Mouse (Mus musculus) heart, embryonic 16.5 days (tissue): ENCODE results near the gene 9130213A22Rik. TPM values are rescaled to one million over a fixed set of nuclear protein-coding genes. Genes with fewer than 3 reads are reported as not detected.

ENCODE experiments used
- ATAC-seq: fragments of 200-750 bp; cut with Nextera tagmentation; replicated peaks from 2 replicates; pipeline ENCODE4 v1.8.0; 2017; ENCODE audit warnings: moderate number of reproducible peaks; ENCODE audit not compliant: insufficient read depth, low FRiP score; ENCODE audit errors: extremely low read depth
- H3K27ac ChIP-seq: fragments of 300-500 bp; sonication (generic); 2 replicates; pipeline ENCODE4 v1.5.1; 2014; ENCODE audit warnings: mild to moderate bottlenecking, low read length, control low read depth, moderate library complexity
- H3K27me3 ChIP-seq: fragments of 300-500 bp; sonication (generic); 2 replicates; pipeline ENCODE4 v1.6.1; 2014; ENCODE audit warnings: low read length, mixed read lengths; ENCODE audit not compliant: control insufficient read depth, insufficient read depth
- H3K36me3 ChIP-seq: fragments of 300-500 bp; sonication (generic); 2 replicates; pipeline ENCODE4 v1.6.1; 2014; ENCODE audit not compliant: control insufficient read depth, insufficient read depth
- H3K4me1 ChIP-seq: fragments of 300-500 bp; sonication (generic); 2 replicates; pipeline ENCODE4 v1.6.1; 2014; ENCODE audit warnings: low read length, mixed read lengths; ENCODE audit not compliant: control insufficient read depth, insufficient read depth
- H3K4me2 ChIP-seq: fragments of 300-500 bp; sonication (generic); 2 replicates; pipeline ENCODE4 v1.6.1; 2014; ENCODE audit warnings: low read depth, mild to moderate bottlenecking, control low read depth, low read length
- H3K4me3 ChIP-seq: fragments of 300-500 bp; sonication (generic); 2 replicates; pipeline ENCODE4 v1.5.1; 2014; ENCODE audit warnings: mild to moderate bottlenecking, control low read depth, low read length
- H3K9ac ChIP-seq: fragments of 300-500 bp; sonication (generic); 2 replicates; pipeline ENCODE4 v1.6.1; 2014; ENCODE audit warnings: low read length, control low read depth
- H3K9me3 ChIP-seq: fragments of 300-500 bp; sonication (generic); replicated peaks from 2 replicates; pipeline ENCODE4 v1.6.1; 2016; ENCODE audit warnings: low read length; ENCODE audit not compliant: control insufficient read depth
- WGBS: fragments of 180-500 bp; shearing (Covaris S2); extraction: QIAGEN DNeasy Blood & Tissue Kit; methylation state at CpG from one replicate; pipeline ENCODE4 v1.1.7; 2014; 5-methylcytosine and 5-hydroxymethylcytosine counted together
- polyA plus RNA-seq: library from polyadenylated mRNA; unstranded; fragments of >200 nt; fragmentation: Nextera tagmentation; extraction: Ambion mirVana; gene quantifications from 2 replicates; pipeline ENCODE4 v1.2.1, GENCODE M21; 2015

The 9130213A22Rik gene
- polyA plus RNA-seq, 1 experiment from 2014 or later = 0.41 TPM

DNA sequence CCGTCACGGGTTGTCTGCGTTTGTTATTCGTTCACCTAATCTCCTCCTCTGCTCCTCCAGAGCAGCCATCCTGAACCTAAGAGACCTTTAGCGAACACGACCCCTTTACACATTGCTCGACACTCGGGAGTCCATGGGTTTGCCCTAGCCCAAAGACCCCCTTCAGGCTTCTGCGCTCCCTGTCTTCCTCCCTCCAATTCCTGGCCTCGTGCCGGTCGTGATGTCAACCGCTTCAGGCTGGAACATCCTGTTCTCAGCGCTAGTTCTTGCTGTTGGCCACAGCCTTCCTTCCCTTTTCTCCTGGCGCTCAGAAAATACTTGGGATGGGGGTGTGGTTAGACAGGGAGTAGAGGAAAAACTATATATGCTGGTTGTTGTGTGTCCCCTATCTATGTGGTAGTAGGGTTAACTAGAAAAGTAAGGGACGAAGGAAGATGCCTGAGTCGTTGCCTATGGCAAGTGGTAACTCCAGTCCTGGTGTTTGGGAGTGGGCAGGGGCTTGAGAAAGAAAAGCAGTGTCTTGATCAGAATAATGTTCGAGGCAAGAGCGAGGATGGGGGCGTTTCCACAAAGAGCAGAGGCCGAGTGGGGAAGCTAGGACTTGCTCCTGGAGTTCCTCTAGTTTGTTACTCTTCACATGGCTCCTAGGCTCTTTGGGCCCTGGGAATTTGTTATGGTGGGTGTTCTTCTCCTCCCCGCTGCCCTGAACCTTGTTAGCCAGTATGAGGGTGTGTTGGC, 23.0 kb downstream of the 9130213A22Rik start:
- WGBS = 1% methylated on average over 22 of the region's 22 CpGs
- H3K4me3 ChIP-seq = peak overlapping the region; percentile 76
- H3K27me3 ChIP-seq = no peaks in the 10 kb centered on the region
- no peak for ATAC-seq
- H3K4me1 ChIP-seq = peaks cover 35% of the 10 kb centered on the region
- H3K27ac ChIP-seq = peak overlapping the region; percentile 99
- no peaks in the 10 kb centered on the region for H3K9me3 ChIP-seq
- peak overlapping the region; percentile 83 for H3K9ac ChIP-seq
- peaks cover 40% of the 10 kb centered on the region for H3K36me3 ChIP-seq
- H3K4me2 ChIP-seq = peak overlapping the region; percentile 98

DNA sequence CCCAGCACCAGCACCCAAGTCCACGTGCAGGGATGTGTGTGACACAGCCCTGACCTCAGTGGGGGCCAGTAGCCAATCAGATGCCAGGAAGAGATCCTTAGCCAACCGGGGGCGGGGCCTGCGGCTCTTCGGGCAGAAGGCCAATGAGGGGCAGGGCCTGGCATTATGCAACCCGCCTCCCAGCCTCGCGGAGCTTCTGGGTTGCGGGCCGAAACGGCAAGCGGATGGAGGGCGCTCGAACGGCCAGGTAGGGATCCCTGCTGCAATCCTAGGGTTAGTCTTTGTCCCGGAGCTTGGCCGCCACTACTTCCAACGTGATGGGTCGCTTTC, 23.7 kb downstream of the 9130213A22Rik start:
- H3K4me2 ChIP-seq = peak overlapping the region; percentile 98
- H3K27ac ChIP-seq = peak overlapping the region; percentile 99
- ATAC-seq = peak; percentile 1; the same call in 1 of the 2 replicates
- peaks cover 38% of the 10 kb centered on the region for H3K4me1 ChIP-seq
- H3K9me3 ChIP-seq = no peaks in the 10 kb centered on the region
- peak overlapping the region; percentile 83 for H3K9ac ChIP-seq
- no peaks in the 10 kb centered on the region for H3K27me3 ChIP-seq
- peak overlapping the region; percentile 76 for H3K4me3 ChIP-seq
- WGBS = under 1% methylated on average over 19 of the region's 19 CpGs
- H3K36me3 ChIP-seq = peaks cover 33% of the 10 kb centered on the region

DNA sequence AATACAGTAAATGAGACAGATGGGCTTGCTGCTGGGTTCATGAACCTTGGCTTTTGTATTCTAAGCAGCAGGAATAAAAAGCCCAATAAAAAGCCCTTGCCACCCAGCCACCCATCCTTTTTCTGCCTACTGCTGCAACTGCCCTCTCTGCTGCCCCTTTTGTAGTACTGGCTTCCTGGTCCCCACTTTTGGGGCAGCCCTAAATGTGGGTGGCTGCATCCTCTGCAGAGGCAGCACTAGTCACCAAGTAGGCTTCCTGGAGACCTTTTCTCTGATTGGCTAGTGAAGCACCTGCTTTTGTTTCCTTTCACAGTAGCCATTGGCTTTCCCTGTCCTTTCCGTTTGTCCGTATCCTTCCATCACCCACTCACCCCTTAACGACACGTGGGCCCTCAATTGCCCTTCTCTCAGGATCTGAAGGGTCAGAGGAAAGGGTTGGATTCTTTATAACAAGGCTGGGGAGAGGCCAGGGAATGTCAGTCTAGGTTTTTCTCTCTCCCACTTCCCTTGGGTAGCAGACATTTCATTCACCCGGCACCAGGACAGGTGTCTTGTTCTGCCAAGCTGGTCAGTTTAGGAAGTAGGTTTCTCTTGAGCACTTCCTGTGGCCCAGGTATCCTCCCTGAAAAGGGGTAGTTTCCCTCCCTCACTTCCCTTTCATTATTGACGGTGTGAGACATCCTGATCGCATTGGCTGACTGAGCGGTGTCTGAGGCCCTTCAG, 24.2 kb downstream of the 9130213A22Rik start:
- 21% methylated on average over 8 of the region's 8 CpGs for WGBS
- Histone ChIP-seq H3K27ac (peak overlapping the region; percentile 99), H3K4me1 (peaks cover 38% of the 10 kb centered on the region), H3K4me2 (peak overlapping the region; percentile 98), H3K4me3 (peak overlapping the region; percentile 76), H3K9me3 (no peaks in the 10 kb centered on the region), H3K9ac (peak overlapping the region; percentile 83), H3K27me3 (no peaks in the 10 kb centered on the region), H3K36me3 (peaks cover 28% of the 10 kb centered on the region)
- ATAC-seq = no peak

DNA sequence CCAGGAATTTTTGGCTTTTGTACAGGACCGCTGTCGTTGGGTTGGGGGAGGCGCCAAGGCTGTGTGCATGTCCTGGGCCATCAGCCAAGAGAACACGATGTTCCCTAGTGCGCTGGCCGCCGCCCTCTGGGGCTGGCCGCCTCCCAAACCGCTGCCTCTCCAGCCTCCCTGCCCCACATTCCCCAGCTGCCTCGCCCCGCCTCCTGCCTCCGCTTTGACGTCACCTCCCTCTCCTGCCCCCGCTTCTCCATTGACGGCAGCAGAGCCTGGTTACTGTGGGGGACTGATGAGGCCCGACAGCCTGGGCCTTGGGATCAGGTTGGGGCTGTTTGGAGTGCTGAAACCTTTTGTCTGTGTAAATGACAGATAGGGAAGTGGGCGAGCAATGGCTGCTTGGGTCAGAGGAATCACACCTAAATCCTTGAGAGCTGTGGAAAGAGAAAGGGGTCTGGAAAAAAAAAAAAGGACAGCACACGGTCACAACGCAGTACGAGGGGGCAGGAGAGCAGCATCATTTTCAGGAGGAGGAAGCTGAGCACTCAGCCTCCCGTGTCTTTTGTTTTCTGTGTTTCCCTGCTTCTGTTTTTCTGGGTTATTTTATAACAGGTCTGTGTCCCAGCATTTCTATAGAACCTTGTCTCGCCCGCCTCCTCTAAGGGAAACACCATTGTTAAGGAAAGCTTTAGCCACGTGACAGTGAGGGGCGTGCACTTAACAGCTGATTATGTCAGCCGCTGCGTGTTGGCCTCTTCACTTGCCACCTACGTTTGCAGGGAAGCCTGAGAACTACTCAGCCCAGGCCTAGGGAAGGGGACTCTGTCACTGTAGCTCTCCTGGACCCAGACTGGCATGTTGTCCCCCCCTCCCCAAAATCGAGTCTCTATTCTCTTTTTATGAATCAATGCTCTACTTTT, 25.1 kb downstream of the 9130213A22Rik start:
- peak overlapping the region; percentile 98 for H3K4me2 ChIP-seq
- peak overlapping the region; percentile 76 for H3K4me3 ChIP-seq
- peaks cover 38% of the 10 kb centered on the region for H3K4me1 ChIP-seq
- peaks cover 19% of the 10 kb centered on the region for H3K36me3 ChIP-seq
- ATAC-seq = peak; percentile 59
- WGBS = 2% methylated on average over 29 of the region's 29 CpGs
- peak overlapping the region; percentile 93 for H3K9ac ChIP-seq
- no peaks in the 10 kb centered on the region for H3K27me3 ChIP-seq
- H3K9me3 ChIP-seq = no peaks in the 10 kb centered on the region
- peak overlapping the region; percentile 99 for H3K27ac ChIP-seq

DNA sequence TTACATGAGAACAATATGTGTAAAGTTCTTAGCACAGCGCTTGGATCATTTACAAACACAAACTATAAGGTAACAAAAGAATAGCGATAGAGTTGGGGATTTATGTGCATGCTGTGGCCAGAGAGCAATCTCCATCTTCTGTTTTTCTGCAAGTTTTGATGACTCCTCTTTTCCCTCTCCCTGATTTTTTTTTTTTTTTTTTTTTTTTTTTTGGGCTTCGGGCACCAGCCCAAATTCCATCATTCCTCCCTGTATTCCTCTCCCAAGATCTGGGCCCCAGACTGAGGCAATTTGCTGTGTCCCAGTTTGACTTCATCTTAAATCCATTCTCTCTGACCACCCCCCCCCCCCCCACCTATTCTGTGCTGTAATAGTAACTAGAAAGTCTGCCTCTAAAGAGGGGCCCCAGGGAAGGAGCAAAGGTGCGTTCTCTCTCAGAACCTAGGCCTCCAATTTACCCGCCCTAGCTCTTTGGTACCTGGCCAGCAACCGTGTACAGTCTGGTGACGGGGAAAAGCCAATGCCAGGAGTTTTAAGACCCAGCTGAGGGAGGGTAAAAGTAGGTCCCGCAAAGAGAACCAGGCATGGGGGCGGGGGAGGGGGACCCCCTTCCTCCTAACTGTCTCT, 25.9 kb downstream of the 9130213A22Rik start:
- Histone ChIP-seq H3K27me3 (no peaks in the 10 kb centered on the region), H3K4me2 (peak overlapping the region; percentile 98), H3K36me3 (peaks cover 15% of the 10 kb centered on the region), H3K9me3 (no peaks in the 10 kb centered on the region), H3K4me1 (peaks cover 38% of the 10 kb centered on the region), H3K27ac (peak overlapping the region; percentile 99), H3K9ac (peak overlapping the region; percentile 93), H3K4me3 (peak overlapping the region; percentile 76)
- no peak for ATAC-seq
- 7% methylated on average over 9 of the region's 9 CpGs for WGBS

DNA sequence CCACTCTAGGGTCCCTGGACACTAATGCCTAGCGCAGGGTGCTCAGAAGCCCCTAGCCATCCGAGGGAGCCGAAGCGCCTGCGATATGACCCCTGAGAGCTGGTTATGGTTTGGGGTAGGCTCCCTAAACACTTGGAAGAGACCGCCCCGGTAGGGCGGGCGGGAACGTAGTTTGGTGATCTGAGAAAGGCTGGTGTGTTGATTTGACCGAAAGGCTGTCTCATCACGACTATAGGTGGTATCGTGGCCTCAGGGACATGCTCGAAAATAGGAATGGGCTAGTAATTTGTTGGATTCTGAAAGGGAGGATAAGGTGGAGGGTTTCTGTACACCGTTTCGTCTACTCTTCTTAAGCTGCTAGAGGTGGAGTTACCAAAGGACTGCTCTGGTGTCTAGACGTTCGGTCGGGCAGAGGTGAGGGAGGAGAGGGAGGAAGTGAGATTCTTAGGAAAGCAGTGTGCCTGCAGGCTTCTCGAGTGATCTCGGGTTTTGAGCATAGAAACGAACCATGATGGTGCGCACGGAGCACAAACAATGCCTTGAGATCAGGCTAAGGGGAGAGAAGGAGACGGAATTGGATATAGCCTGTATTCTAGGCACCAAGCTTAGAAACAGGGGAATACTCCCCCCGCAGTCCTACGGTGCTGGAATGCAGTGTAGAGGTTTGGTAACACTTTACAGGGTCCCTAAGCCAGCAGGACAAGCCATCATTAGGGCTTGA, 26.7 kb downstream of the 9130213A22Rik start:
- Histone ChIP-seq H3K27ac (peak overlapping the region; percentile 99), H3K4me2 (peak overlapping the region; percentile 98), H3K4me1 (peaks cover 36% of the 10 kb centered on the region), H3K36me3 (peaks cover 10% of the 10 kb centered on the region), H3K27me3 (no peaks in the 10 kb centered on the region), H3K9me3 (no peaks in the 10 kb centered on the region), H3K4me3 (peak overlapping the region; percentile 76), H3K9ac (peak overlapping the region; percentile 93)
- under 1% methylated on average over 27 of the region's 27 CpGs for WGBS
- ATAC-seq = no peak

DNA sequence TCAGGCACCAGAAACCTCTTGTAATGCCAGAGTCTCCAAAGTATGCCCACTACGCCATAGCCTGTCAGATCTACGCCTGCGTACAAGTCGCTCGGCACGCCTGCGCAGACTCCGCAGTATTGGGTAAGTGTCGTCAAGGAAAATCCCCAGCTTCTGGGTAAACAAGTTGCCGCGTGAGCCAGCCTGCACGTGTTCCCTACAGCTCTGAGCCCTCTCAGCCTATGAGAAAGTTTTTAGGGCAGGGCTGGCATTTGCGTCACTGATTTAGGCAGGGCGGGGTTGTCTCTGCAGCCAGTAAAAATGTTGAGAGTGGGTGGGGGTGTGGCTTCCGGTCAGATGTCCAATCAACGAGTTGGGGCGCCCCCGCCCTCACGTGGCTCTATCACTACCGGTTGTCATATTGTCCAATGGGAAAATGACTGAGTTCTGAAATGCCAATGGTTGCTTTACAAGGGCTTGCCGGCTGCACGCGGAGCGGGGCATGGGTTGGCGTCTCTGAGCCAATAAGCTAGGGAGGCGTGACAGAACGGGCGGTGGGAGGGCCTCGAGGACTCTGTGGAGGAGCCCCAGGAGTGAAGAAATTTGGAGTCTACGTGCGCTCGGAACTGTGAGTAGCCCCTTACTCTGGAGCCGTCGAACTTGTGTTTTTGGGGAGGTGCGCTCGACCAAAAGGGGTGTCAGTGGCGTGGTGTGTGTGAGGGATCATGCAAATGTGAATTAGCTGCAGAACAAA, 27.5 kb downstream of the 9130213A22Rik start, which contains the start of gene Per1:
Gene Per1 (plus strand): TSS at position 521 of the 733 bp plus-strand sequence.
- ATAC-seq = peak; percentile 86
- peaks cover 38% of the 10 kb centered on the region for H3K4me1 ChIP-seq
- H3K9ac ChIP-seq = peak within 1 kb of the TSS; percentile 93
- H3K27me3 ChIP-seq = no peaks in the 10 kb centered on the region
- peak within 1 kb of the TSS; percentile 98 for H3K4me2 ChIP-seq
- peak within 1 kb of the TSS; percentile 76 for H3K4me3 ChIP-seq
- peaks cover 11% of the 10 kb centered on the region for H3K36me3 ChIP-seq
- no peaks in the 10 kb centered on the region for H3K9me3 ChIP-seq
- under 1% methylated on average over 37 of the region's 37 CpGs for WGBS
- H3K27ac ChIP-seq = peak within 1 kb of the TSS; percentile 99
